In genomic region chr4:152277916-152278315, GRCm38 (mm10) we compare ENCODE assay signal across 38 mouse cellular contexts. TPM values are rescaled to one million over a fixed set of nuclear protein-coding genes. Genes with fewer than 3 reads are reported as not detected.
DNase-seq lines count a peak whose midpoint lies in the region; ATAC-seq and TF ChIP-seq lines count a peak whose summit lies in the region.
"Had no signal": no experiment of that assay in that cellular context is flagged by ENCODE, and none has a peak within 500 bp of the region (broad histone marks: within the 10 kb centered on the region; RNA-seq: fewer than 3 reads in every experiment).

No protein-coding gene starts in this region.

- no peak overlapping the region for H3K9ac ChIP-seq in hindbrain, postnatal 0 days (replicated peaks; ENCODE audit: low read length)
- H3K9ac ChIP-seq in liver, postnatal 0 days (replicated peaks) = no peak overlapping the region
- no peak overlapping the region for H3K9ac ChIP-seq in liver, embryonic 11.5 days (ENCODE audit: low read depth, low read length)
- H3K9ac ChIP-seq: embryonic facial prominence, embryonic 12.5 days; forebrain, embryonic 15.5 days; heart, embryonic 13.5 days; intestine, embryonic 15.5 days; midbrain, embryonic 13.5 days had no signal

- no peak for DNase-seq in hindbrain, postnatal 0 days (ENCODE audit: low spot score)
- no peak for DNase-seq in hindbrain, embryonic 10.5 days (ENCODE audit: low spot score)
- DNase-seq in liver, postnatal 0 days = no peak
- DNase-seq in liver, embryonic 11.5 days (ENCODE audit: low spot score) = no peak
- DNase-seq in ES-CJ7 (ENCODE audit: low read depth, low spot score) = peak; percentile 83
- DNase-seq in ZHBTc4 (ENCODE audit: low read depth, low spot score) = peak; percentile 84
- DNase-seq in layer of hippocampus, postnatal 36 days = no peak
- DNase-seq: adrenal gland, adult 8-10 months; cerebellum, adult 9-10 months; embryo, embryonic 11 days; heart, postnatal 10 days; kidney, postnatal 25 days; lung, adult 18-20 months; right cerebral cortex, postnatal 25 days; spleen, adult 18-20 months had no signal

- peaks cover 10% of the 10 kb centered on the region for H3K4me1 ChIP-seq in hindbrain, postnatal 0 days (ENCODE audit: insufficient read depth, low read length)
- peaks cover 56% of the 10 kb centered on the region for H3K4me1 ChIP-seq in hindbrain, embryonic 10.5 days (replicated peaks)
- H3K4me1 ChIP-seq in liver, postnatal 0 days (ENCODE audit: insufficient read depth) = peaks cover 12% of the 10 kb centered on the region
- peaks cover 9% of the 10 kb centered on the region for H3K4me1 ChIP-seq in liver, embryonic 11.5 days (replicated peaks; ENCODE audit: control insufficient read depth, insufficient read depth, low read length)

- H3K27me3 ChIP-seq in hindbrain, postnatal 0 days (ENCODE audit: insufficient read depth, low read length) = peaks cover 22% of the 10 kb centered on the region
- H3K27me3 ChIP-seq in hindbrain, embryonic 10.5 days (ENCODE audit: insufficient read depth, poor library complexity, severe bottlenecking) = peaks cover 93% of the 10 kb centered on the region
- peaks cover 51% of the 10 kb centered on the region for H3K27me3 ChIP-seq in liver, postnatal 0 days (ENCODE audit: insufficient read depth, low read length)
- H3K27me3 ChIP-seq in liver, embryonic 11.5 days (replicated peaks; ENCODE audit: control insufficient read depth, insufficient read depth, low read length) = peaks cover 66% of the 10 kb centered on the region

- 0 out of 2 replicates have a peak, but pooled peaks cover 10% of the 10 kb centered on the region for H3K36me3 ChIP-seq in hindbrain, postnatal 0 days (ENCODE audit: insufficient read depth, low read length)
- H3K36me3 ChIP-seq in hindbrain, embryonic 10.5 days = peaks cover 23% of the 10 kb centered on the region
- H3K36me3 ChIP-seq in liver, postnatal 0 days (replicated peaks; ENCODE audit: insufficient read depth, low read length) = no peaks in the 10 kb centered on the region
- H3K36me3 ChIP-seq in liver, embryonic 11.5 days (ENCODE audit: control insufficient read depth, insufficient read depth, low read length) = no peaks in the 10 kb centered on the region
- H3K36me3 ChIP-seq: embryonic facial prominence, embryonic 12.5 days; forebrain, embryonic 15.5 days; intestine, embryonic 15.5 days; midbrain, embryonic 13.5 days had no signal

- no peak for ATAC-seq in hindbrain, postnatal 0 days
- no peak for ATAC-seq in liver, postnatal 0 days
- no peak for ATAC-seq in liver, embryonic 11.5 days (replicated peaks; ENCODE audit: low FRiP score)
- no peak for ATAC-seq in monocyte, adult 5-6 weeks (replicated peaks; ENCODE audit: insufficient number of reproducible peaks, low FRiP score, low TSS enrichment, poor library complexity, severe bottlenecking)
- ATAC-seq: CD4-positive, CD25-positive, alpha-beta regulatory T cell, adult 4 months; forebrain, embryonic 15.5 days; hindbrain, embryonic 16.5 days; intestine, embryonic 15.5 days; lung, postnatal 0 days; midbrain, embryonic 13.5 days had no signal

- TF ChIP-seq EP300 in liver, postnatal 0 days (IDR thresholded peaks at IDR 0.05; ENCODE audit: low read depth) = no peak

- no peak overlapping the region for H3K27ac ChIP-seq in hindbrain, postnatal 0 days
- H3K27ac ChIP-seq in hindbrain, embryonic 10.5 days = no peak overlapping the region
- no peak overlapping the region for H3K27ac ChIP-seq in liver, postnatal 0 days (ENCODE audit: low read depth)
- H3K27ac ChIP-seq in liver, embryonic 11.5 days (ENCODE audit: low read depth, low read length) = no peak overlapping the region
- H3K27ac ChIP-seq: embryonic facial prominence, embryonic 12.5 days; forebrain, embryonic 15.5 days; heart, embryonic 13.5 days; intestine, embryonic 15.5 days; macrophage; midbrain, embryonic 13.5 days had no signal

- no peak overlapping the region for H3K4me2 ChIP-seq in hindbrain, postnatal 0 days (ENCODE audit: low read depth, low read length)
- no peak overlapping the region for H3K4me2 ChIP-seq in liver, postnatal 0 days (ENCODE audit: low read depth, low read length)
- H3K4me2 ChIP-seq in liver, embryonic 11.5 days = no peak overlapping the region
- H3K4me2 ChIP-seq: embryonic facial prominence, embryonic 12.5 days; forebrain, embryonic 15.5 days; heart, embryonic 13.5 days; intestine, embryonic 15.5 days; midbrain, embryonic 13.5 days had no signal

- 71% methylated on average over 2 of the region's 2 CpGs for WGBS in hindbrain, postnatal 0 days
- WGBS in hindbrain, embryonic 10.5 days = 67% methylated on average over 2 of the region's 2 CpGs
- 62% methylated on average over 2 of the region's 2 CpGs for WGBS in liver, postnatal 0 days (ENCODE audit: insufficient replicate concordance)
- 64% methylated on average over 2 of the region's 2 CpGs for WGBS in liver, embryonic 11.5 days

- peak; percentile 34; the same call in 1 of the 2 replicates for TF ChIP-seq CTCF in hindbrain, postnatal 0 days (IDR thresholded peaks at IDR 0.05; ENCODE audit: low read depth)
- TF ChIP-seq CTCF in liver, postnatal 0 days (IDR thresholded peaks at IDR 0.05; ENCODE audit: low read depth) = peak; percentile 24

- H3K9me3 ChIP-seq in hindbrain, postnatal 0 days (ENCODE audit: low read length) = no peaks in the 10 kb centered on the region
- peaks cover 3% of the 10 kb centered on the region; the same call in 1 of the 2 replicates for H3K9me3 ChIP-seq in hindbrain, embryonic 10.5 days
- no peaks in the 10 kb centered on the region for H3K9me3 ChIP-seq in liver, postnatal 0 days (ENCODE audit: low read length)
- H3K9me3 ChIP-seq in liver, embryonic 11.5 days (ENCODE audit: control insufficient read depth, low read length) = no peaks in the 10 kb centered on the region
- H3K9me3 ChIP-seq: embryonic facial prominence, embryonic 12.5 days; forebrain, embryonic 15.5 days; heart, embryonic 13.5 days; intestine, embryonic 15.5 days; midbrain, embryonic 13.5 days had no signal

- H3K4me3 ChIP-seq in hindbrain, postnatal 0 days (ENCODE audit: low read length) = no peak overlapping the region
- H3K4me3 ChIP-seq in hindbrain, embryonic 10.5 days = no peak overlapping the region
- H3K4me3 ChIP-seq in liver, postnatal 0 days (ENCODE audit: low read depth, low read length) = no peak overlapping the region
- no peak overlapping the region for H3K4me3 ChIP-seq in liver, embryonic 11.5 days (ENCODE audit: low read depth, low read length)
- H3K4me3 ChIP-seq: embryonic facial prominence, embryonic 12.5 days; forebrain, embryonic 15.5 days; heart, embryonic 13.5 days; intestine, embryonic 15.5 days; midbrain, embryonic 13.5 days had no signal

RNA-seq across cellular contexts. Expression of gene Gpr153, which starts 3.9 kb away (rescaled TPM):
- total RNA-seq in hindbrain, postnatal 0 days (2014; rRNA removed) = 167 and 170 TPM in 2 replicates
- 17.1 and 19.0 TPM in 2 replicates for polyA plus RNA-seq in hindbrain, postnatal 0 days (2015; fragmentation: Nextera tagmentation; extraction: Ambion mirVana)
- polyA plus RNA-seq in hindbrain, embryonic 10.5 days (2016; fragmentation: Nextera tagmentation; extraction: Ambion mirVana) = 7.0 and 7.9 TPM in 2 replicates
- 0.47 and 0.58 TPM in 2 replicates for polyA plus RNA-seq in liver, postnatal 0 days (2015; fragmentation: Nextera tagmentation; extraction: Ambion mirVana)
- 1.9 and 2.2 TPM in 2 replicates for polyA plus RNA-seq in liver, embryonic 11.5 days (2014; fragmentation: Nextera tagmentation; extraction: Ambion mirVana)
- total RNA-seq in monocyte, adult 5-6 weeks (2017) = 0.39 to 0.86 TPM in 2 of 3 replicates, not detected in the other
- 1 to 10 TPM; 5.3 to 6.1 TPM for total RNA-seq in layer of hippocampus, postnatal 36 days (2021)
- total RNA-seq: megakaryocyte-erythroid progenitor cell, adult 5-6 weeks had no signal
- polyA plus RNA-seq: macrophage had no signal

RNA-seq across cellular contexts. Expression of gene Hes3, which starts 13.5 kb away (rescaled TPM):
- total RNA-seq in hindbrain, postnatal 0 days (2014; rRNA removed) = 0.26 and 0.40 TPM in 2 replicates
- polyA plus RNA-seq in hindbrain, postnatal 0 days (2015; fragmentation: Nextera tagmentation; extraction: Ambion mirVana) = 0.15 and 0.19 TPM in 2 replicates
- polyA plus RNA-seq in hindbrain, embryonic 10.5 days (2016; fragmentation: Nextera tagmentation; extraction: Ambion mirVana) = 9.2 and 17.3 TPM in 2 replicates
- polyA plus RNA-seq in liver, postnatal 0 days (2015; fragmentation: Nextera tagmentation; extraction: Ambion mirVana) = not detected in 2 replicates
- polyA plus RNA-seq in liver, embryonic 11.5 days (2014; fragmentation: Nextera tagmentation; extraction: Ambion mirVana) = not detected in 2 replicates
- not detected in 3 replicates for total RNA-seq in monocyte, adult 5-6 weeks (2017)
- total RNA-seq in layer of hippocampus, postnatal 36 days (2021) = not detected
- total RNA-seq: adrenal gland, adult 8-10 months; adrenal gland, postnatal 4 days; gastrocnemius, adult 8-10 months; gastrocnemius, postnatal 4 days; heart, adult 8-10 months; heart, postnatal 10 days; layer of hippocampus, adult 18-20 months; layer of hippocampus, postnatal 25 days; liver, adult 2 months; megakaryocyte-erythroid progenitor cell, adult 5-6 weeks; neutrophil, adult 5-6 weeks had no signal
- polyA plus RNA-seq: CD4-positive, CD25-positive, alpha-beta regulatory T cell, adult 4 months; heart, embryonic 13.5 days; intestine, embryonic 15.5 days; kidney, embryonic 14.5 days; limb, embryonic 11.5 days; liver, adult 2 months; lung, postnatal 0 days; macrophage; stomach, embryonic 16.5 days had no signal

RNA-seq across cellular contexts. Expression of gene Icmt, which starts 19.1 kb away (rescaled TPM):
- total RNA-seq in hindbrain, postnatal 0 days (2014; rRNA removed) = 35.3 and 42.6 TPM in 2 replicates
- polyA plus RNA-seq in hindbrain, postnatal 0 days (2015; fragmentation: Nextera tagmentation; extraction: Ambion mirVana) = 15.9 and 16.4 TPM in 2 replicates
- 22.3 and 29.1 TPM in 2 replicates for polyA plus RNA-seq in hindbrain, embryonic 10.5 days (2016; fragmentation: Nextera tagmentation; extraction: Ambion mirVana)
- polyA plus RNA-seq in liver, postnatal 0 days (2015; fragmentation: Nextera tagmentation; extraction: Ambion mirVana) = 5.9 and 6.9 TPM in 2 replicates
- 20.6 and 21.1 TPM in 2 replicates for polyA plus RNA-seq in liver, embryonic 11.5 days (2014; fragmentation: Nextera tagmentation; extraction: Ambion mirVana)
- 10.5 to 18.2 TPM (median 14.9 TPM) in 3 replicates for total RNA-seq in monocyte, adult 5-6 weeks (2017)
- total RNA-seq in layer of hippocampus, postnatal 36 days (2021) = 10 to 100 TPM; 43.9 to 44.7 TPM

RNA-seq across cellular contexts. Expression of gene Rnf207, which starts 40.9 kb away (rescaled TPM):
- 5.7 and 7.7 TPM in 2 replicates for total RNA-seq in hindbrain, postnatal 0 days (2014; rRNA removed)
- 6.6 and 6.9 TPM in 2 replicates for polyA plus RNA-seq in hindbrain, postnatal 0 days (2015; fragmentation: Nextera tagmentation; extraction: Ambion mirVana)
- polyA plus RNA-seq in hindbrain, embryonic 10.5 days (2016; fragmentation: Nextera tagmentation; extraction: Ambion mirVana) = 3.0 and 3.3 TPM in 2 replicates
- 0.13 TPM in 1 of 2 replicates, not detected in the other for polyA plus RNA-seq in liver, postnatal 0 days (2015; fragmentation: Nextera tagmentation; extraction: Ambion mirVana)
- 0.53 and 0.97 TPM in 2 replicates for polyA plus RNA-seq in liver, embryonic 11.5 days (2014; fragmentation: Nextera tagmentation; extraction: Ambion mirVana)
- total RNA-seq in monocyte, adult 5-6 weeks (2017) = not detected in 3 replicates
- 1 to 10 TPM; 4.7 to 6.1 TPM for total RNA-seq in layer of hippocampus, postnatal 36 days (2021)
- total RNA-seq: gastrocnemius, adult 8-10 months; liver, adult 2 months; megakaryocyte-erythroid progenitor cell, adult 5-6 weeks; neutrophil, adult 5-6 weeks had no signal
- polyA plus RNA-seq: CD4-positive, CD25-positive, alpha-beta regulatory T cell, adult 4 months; macrophage; thymus, postnatal 0 days had no signal

RNA-seq across cellular contexts. Expression of gene Rpl22, which starts 47.6 kb away (rescaled TPM):
- total RNA-seq in hindbrain, postnatal 0 days (2014; rRNA removed) = 164 and 185 TPM in 2 replicates
- polyA plus RNA-seq in hindbrain, postnatal 0 days (2015; fragmentation: Nextera tagmentation; extraction: Ambion mirVana) = 156 and 176 TPM in 2 replicates
- polyA plus RNA-seq in hindbrain, embryonic 10.5 days (2016; fragmentation: Nextera tagmentation; extraction: Ambion mirVana) = 276 and 327 TPM in 2 replicates
- polyA plus RNA-seq in liver, postnatal 0 days (2015; fragmentation: Nextera tagmentation; extraction: Ambion mirVana) = 207 and 213 TPM in 2 replicates
- polyA plus RNA-seq in liver, embryonic 11.5 days (2014; fragmentation: Nextera tagmentation; extraction: Ambion mirVana) = 546 and 596 TPM in 2 replicates
- 1,335 to 1,418 TPM (median 1,365 TPM) in 3 replicates for total RNA-seq in monocyte, adult 5-6 weeks (2017)
- total RNA-seq in layer of hippocampus, postnatal 36 days (2021) = 100 to 1,000 TPM; 203 TPM

Comparison
In these comparisons a context has a peak if more than half of its experiments do, and no peak if none do; other contexts are left out.
1. DNase-seq: peak in ES-CJ7 (single experiment) and ZHBTc4 (single experiment); none in hindbrain, postnatal 0 days (single experiment), hindbrain, embryonic 10.5 days (single experiment), liver, postnatal 0 days (single experiment), liver, embryonic 11.5 days (single experiment) and layer of hippocampus, postnatal 36 days (0 of 2).